Mouse (Mus musculus) spleen, adult 18-20 months (tissue): ENCODE data around the gene Angptl2.

Source experiments
- DNase-seq, 2 experiments: peaks; one replicate each; pipeline ENCODE4 v3.0.0; 2022; ENCODE audit warnings: mixed read lengths in 2 of 2

Angptl2 gene

DNA sequence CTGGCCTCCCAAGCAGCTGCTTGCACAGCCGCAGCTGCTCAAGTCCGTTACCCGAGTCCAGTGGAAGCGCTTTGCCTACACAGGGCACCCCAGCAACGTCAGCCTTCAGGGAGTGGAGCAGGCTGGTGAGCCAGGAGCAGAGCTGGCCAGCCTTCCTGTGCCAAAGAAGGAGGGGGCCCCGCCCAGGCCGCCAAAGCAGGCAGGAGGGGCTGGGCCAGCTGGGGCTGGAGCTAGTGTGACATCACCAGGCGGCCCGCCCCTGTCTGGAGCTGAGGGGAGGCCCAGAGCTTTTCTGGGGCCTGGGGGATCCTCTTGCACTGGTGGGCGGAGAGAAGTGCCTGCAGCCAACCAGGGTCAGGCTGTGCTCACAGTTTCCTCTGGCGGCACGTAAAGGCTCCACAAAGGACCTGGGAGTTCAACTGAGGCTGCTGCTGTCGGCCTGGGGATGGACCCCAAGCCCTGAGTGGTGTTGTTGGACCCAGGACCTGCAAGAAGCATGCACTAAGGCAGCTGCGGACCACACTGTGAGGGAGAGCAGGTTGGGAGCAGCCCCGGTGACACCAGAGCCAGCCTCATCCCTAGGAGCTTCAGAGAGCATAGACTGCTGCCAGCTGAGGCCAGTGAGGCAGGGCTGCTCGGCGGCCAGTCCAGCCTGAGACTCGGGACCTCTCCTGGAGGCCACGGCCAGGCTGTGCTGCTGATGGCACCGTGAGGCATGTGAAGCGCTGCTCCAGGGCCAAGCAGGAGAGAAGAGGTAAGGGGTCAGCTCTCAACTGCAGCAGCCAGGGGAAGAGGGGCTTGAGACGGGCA, at the start of gene Angptl2:
Gene Angptl2, plus strand, starts transcription at position 370 of the 810 bp plus-strand sequence.
- peak; percentile 36 for DNase-seq

DNA sequence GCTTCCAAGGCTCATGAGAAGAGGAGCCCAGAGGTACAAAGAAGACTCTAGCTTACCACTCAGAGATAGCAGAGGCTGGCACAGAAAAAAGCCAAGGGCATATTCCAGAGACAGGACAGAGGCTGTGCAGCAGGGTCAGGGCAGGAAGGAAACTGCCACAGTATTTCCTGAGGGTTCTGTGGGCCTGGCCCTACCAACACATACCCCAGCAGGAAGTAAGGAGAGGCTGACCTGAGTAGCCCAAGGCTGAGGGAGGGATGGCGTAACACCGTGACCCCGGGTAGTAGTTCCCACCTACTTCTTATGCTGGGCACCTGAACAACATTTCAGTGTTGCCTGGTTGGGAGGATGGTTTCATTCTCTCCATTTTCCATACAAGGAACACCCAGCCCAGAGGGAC, 48.8 kb upstream of the Angptl2 start:
- no peak for DNase-seq

DNA sequence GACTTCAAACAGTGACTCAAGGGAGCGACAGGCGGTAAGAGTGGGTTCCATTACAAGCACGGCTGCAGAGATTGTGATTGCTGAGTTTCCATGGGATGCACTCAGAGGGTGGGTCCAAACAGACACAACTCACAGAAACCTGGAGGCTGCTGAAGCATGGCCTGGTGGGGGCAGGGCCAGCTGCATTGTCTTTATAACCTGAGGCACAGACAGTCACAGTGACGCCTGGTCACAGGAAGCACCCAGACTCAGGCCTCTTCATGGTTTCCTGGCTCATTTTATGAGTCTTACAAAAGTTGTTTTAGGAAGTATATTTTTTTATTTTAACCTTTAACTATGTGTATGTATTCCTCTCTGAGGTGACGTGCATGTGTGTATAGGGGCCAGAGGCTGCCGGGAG, 46.4 kb upstream of the Angptl2 start:
- no peak for DNase-seq

DNA sequence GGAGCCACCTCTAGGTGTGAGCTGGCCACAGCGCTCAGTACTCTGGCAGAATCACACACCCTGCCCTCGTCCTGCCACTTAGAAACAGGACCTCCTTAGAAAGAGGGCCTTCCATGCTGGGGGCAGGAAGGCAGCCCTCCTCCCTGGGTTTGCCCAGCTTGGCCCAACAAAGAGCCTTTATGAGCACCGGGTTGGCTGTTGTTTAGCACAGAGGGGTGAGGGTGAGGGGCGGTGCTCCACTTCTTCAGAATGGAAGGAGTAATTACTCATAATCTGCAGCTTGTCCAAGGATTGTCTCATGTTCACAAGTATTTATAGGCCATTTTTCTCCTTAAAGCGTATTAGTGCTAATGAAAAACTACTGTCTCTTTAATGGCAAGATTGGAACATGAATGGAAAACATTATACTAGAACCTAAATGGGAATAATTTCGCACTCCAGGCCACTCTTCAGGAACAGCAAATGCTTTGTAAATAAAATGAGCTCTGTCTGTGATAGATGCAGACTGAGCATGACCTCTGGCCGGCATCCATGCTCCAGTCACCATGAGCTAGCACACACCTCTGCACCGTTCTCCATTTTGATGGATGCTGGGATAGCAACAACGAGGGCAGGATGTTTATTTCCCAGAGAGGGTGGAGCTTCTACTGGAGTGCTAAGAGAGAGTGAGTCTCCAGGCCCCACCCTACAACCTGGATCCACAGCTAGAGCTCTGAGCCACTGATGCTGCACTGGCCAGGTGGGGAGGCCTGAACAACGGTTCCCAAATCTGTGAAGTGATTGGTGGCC, 44.9 kb upstream of the Angptl2 start:
- no peak for DNase-seq

GRCm38 (mm10) chr2:33173126-33173525, 42.7 kb upstream of the Angptl2 start:
- no peak for DNase-seq

DNA sequence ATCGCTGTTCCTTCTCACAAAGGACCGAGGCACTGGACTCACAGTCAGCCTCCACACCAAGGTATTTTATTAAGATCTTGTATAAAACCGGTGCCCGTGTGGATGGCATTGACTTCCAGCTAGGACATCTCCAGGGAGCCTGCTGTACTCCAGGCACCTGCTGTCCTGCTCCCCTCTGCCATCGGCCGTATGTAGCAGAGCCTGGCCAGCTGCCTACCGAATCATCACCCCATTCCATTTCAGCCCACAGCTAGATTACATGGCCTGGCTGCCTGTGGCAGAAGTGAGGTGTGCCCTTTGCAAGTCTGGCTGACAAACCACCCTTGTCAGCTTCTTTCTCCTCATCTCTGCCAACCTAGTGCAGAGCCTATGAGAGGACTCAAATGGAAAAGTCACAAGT, 42.2 kb upstream of the Angptl2 start:
- DNase-seq = no peak

GRCm38 (mm10) chr2:33176516-33176915, 39.4 kb upstream of the Angptl2 start:
- DNase-seq = no peak

GRCm38 (mm10) chr2:33176921-33177320, 38.9 kb upstream of the Angptl2 start:
- no peak for DNase-seq

DNA sequence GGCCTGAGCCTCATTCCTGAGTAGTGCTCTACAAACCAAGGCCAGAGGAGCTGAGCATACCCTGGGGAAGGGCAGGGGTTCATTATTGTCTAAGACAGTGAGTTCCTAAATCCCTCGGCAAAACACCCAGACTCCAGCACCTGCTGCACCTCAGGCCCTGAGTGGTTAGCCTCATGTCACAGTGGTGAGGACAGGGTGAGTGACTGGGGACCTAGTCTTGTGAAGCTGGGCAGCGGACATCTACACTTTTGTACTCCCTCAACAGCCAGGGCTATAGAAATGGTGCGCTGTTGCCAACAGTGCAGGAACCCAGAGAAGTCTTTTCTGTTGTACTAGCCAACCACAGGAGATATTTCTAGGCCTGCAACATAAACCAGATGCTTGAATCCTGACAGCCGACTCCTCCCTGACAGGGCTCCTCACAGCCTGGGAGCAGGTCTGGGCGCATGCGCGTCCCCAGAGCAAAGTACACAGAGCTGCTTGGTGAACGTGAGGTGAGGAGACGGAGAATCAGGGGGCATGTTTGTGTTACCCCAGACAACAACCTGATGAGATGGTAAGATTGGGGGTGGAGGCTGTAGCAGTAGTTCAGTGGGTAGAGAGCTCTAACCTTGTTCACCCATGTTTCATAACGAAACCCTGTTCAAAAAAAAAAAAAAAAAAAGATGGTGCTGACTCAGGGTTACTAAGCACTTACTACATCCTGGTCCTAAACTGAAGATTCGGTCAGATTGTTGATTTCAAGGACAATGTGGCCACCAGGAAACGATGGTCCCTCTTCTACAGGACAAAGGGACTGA, 38.2 kb upstream of the Angptl2 start:
- DNase-seq = no peak

GRCm38 (mm10) chr2:33178243-33178932, 37.5 kb upstream of the Angptl2 start:
- no peak for DNase-seq

- no peak for DNase-seq
These were observed 36.5 kb upstream of the Angptl2 start for GRCm38 (mm10) chr2:33179171-33179929.

DNA sequence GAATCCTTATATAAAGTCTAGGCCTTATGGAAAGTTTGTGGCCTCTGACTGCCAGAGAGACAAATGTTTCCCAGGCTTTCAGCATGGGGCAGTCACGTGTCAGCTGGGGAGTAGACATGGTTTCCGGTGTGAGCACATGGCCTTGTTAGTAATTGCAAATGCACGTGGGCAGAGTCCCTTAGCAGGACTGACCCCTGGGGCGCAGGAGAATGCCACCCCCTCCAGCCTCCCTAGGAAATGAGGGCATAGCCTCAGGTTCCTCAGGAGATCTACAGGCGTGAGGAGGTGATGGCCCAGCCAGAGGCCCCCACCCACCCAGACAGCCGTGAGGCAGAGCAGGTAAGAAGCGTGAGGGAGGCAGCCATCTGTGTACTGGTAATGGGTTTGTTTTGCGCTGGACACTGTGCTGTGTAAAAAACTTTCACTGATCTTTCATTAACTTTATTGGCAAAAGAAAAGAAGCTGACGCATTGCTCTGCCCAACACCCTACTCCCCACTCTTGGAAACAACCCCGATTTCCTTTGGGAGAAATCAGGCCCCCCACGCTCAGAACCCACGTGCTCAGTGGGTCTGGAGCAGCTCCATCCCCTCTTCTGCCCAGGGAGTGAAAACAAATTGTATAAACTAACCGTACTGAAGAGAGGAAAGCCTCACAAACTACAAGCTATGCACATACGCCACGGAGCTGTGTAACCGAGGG, 35.8 kb upstream of the Angptl2 start:
- DNase-seq = no peak

- DNase-seq = no peak
These were observed 32.5 kb upstream of the Angptl2 start for GRCm38 (mm10) chr2:33183321-33183720.

- DNase-seq = no peak
These were observed 31.2 kb upstream of the Angptl2 start for GRCm38 (mm10) chr2:33184641-33185040.

GRCm38 (mm10) chr2:33185258-33185657, 30.6 kb upstream of the Angptl2 start:
- DNase-seq = peak in 1 of 2 experiments; percentile 17

- DNase-seq = no peak
These were observed 29.4 kb upstream of the Angptl2 start for GRCm38 (mm10) chr2:33186505-33186904.

DNA sequence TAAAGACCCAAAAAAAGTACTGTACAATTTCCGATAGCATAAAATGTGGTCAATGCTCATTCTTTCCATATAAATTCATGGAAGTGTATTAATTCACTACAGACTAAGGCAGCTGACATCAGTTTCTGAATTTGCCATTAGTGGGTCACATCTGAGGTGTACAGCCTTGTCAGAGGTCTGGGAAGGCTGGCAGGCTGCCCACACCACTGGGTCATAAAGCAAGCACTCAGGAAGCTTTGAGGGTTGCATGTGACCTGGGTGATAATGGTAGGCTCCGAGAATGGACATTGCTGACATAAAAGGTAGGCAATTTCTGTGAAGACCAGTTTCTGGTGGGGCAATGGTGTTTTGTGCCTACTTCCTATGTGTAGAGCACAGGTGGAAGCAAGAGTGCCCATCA, 28.0 kb upstream of the Angptl2 start:
- DNase-seq = no peak

GRCm38 (mm10) chr2:33188925-33189670, 26.8 kb upstream of the Angptl2 start:
- DNase-seq = no peak

DNA sequence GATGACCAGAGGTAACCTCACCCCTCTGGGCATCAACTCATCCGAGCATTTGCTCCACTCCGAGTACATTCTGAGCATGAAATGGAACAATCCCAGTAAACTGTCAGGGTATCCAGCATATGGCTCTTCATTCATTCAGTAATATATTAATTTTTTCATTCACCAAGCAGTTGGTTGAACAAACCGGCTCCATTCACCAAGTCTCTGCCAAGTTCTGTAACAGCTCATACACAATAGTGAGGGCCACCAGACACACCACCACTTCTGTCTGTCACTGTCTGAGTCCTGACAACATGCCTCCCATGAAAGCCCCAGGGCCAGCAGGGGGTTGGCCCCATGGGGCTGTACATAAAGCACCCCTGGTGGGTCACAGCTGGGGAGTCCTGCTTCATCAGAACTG, 25.9 kb upstream of the Angptl2 start:
- DNase-seq = no peak

GRCm38 (mm10) chr2:33200368-33201068, 15.4 kb upstream of the Angptl2 start:
- DNase-seq = no peak
